Mouse (Mus musculus) lung, adult 2 months (tissue): ENCODE measurements around the gene Nt5c3b. TPM values are rescaled to one million over a fixed set of nuclear protein-coding genes. Genes with fewer than 3 reads are reported as not detected.

Experiments
- DNase-seq: peaks from one replicate; pipeline ENCODE4 v3.0.0; 2022
- H3K4me1 ChIP-seq: fragments of 200-500 bp; 2 replicates; pipeline ENCODE4 v1.6.1; 2011; ENCODE audit warnings: low read length; ENCODE audit not compliant: control insufficient read depth, insufficient read depth
- H3K4me3 ChIP-seq: fragments of 200-500 bp; replicated peaks from 2 replicates; pipeline ENCODE3; 2011; ENCODE audit warnings: low read depth, mild to moderate bottlenecking, control low read depth, low read length; ENCODE audit errors: extremely low read depth
- CTCF ChIP-seq: fragments of 200-500 bp; IDR thresholded peaks from 2 replicates; pipeline ENCODE4 v1.5.1; 2011; ENCODE audit warnings: mild to moderate bottlenecking, low read length, control low read depth; ENCODE audit not compliant: insufficient read depth
- POLR2A ChIP-seq: fragments of 200-500 bp; IDR thresholded peaks from 2 replicates; pipeline ENCODE4 v1.6.1; 2011; ENCODE audit warnings: low read depth, mild to moderate bottlenecking, control low read depth, low read length, borderline replicate concordance; ENCODE audit errors: extremely low read depth
- WGBS: fragments of 180-500 bp; shearing (Covaris S2); methylation state at CpG from one replicate; pipeline ENCODE4 v1.1.7; 2018; 5-methylcytosine and 5-hydroxymethylcytosine counted together
- polyA plus RNA-seq: library from polyadenylated mRNA; depleted of rRNA; stranded (reverse); fragments of >200 nt; gene quantifications from 2 replicates; pipeline ENCODE4 v1.2.3, GENCODE M21; 2012

The Nt5c3b gene
- polyA plus RNA-seq, 1 experiment, result 31.5 TPM

GRCm38 (mm10) chr11:100465833-100466232, 24.2 kb upstream of the Nt5c3b start:
- 60% methylated on average over 1 of the region's 1 CpGs for WGBS
- TF ChIP-seq CTCF (no peak), POLR2A (no peak)
- DNase-seq, result no peak
- no peak overlapping the region for H3K4me3 ChIP-seq
- peaks cover 3% of the 10 kb centered on the region; the same call in 1 of the 2 replicates for H3K4me1 ChIP-seq

- TF ChIP-seq POLR2A (no peak), CTCF (no peak)
- 90% methylated on average over 1 of the region's 1 CpGs for WGBS
- Histone ChIP-seq H3K4me3 (no peak overlapping the region), H3K4me1 (peaks cover 2% of the 10 kb centered on the region)
- no peak for DNase-seq
Observed at GRCm38 (mm10) chr11:100465229-100465792, 23.7 kb upstream of the Nt5c3b start.

DNA sequence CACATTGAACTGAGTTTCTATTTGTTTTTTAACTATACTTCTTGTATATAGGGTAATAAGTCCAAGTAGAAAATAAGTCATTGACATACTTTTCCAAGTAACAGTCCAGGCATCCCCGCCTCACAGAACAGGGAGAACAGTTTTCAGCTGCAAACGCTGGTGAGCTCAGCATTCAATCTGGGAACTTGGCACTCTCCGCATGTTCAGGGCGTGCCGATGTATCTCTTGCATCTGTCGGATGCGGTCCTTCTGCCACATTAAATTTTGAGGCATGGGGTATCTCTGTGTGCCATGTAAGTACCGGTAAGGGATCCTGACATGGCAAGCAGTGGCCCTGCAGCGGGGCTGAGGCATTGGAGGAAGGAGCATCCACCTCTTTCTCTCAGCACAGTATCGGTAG, 21.1 kb upstream of the Nt5c3b start:
- H3K4me1 ChIP-seq, result peaks cover 2% of the 10 kb centered on the region
- no peak for DNase-seq
- WGBS, result 84% methylated on average over 10 of the region's 10 CpGs
- H3K4me3 ChIP-seq, result no peak overlapping the region
- TF ChIP-seq POLR2A (no peak), CTCF (no peak)

GRCm38 (mm10) chr11:100457711-100458110, 16.1 kb upstream of the Nt5c3b start:
- H3K4me3 ChIP-seq, result no peak overlapping the region
- DNase-seq, result no peak
- 63% methylated on average over 5 of the region's 5 CpGs for WGBS
- TF ChIP-seq POLR2A (no peak), CTCF (no peak)
- no peaks in the 10 kb centered on the region; the same call in none of the 2 replicates for H3K4me1 ChIP-seq

DNA sequence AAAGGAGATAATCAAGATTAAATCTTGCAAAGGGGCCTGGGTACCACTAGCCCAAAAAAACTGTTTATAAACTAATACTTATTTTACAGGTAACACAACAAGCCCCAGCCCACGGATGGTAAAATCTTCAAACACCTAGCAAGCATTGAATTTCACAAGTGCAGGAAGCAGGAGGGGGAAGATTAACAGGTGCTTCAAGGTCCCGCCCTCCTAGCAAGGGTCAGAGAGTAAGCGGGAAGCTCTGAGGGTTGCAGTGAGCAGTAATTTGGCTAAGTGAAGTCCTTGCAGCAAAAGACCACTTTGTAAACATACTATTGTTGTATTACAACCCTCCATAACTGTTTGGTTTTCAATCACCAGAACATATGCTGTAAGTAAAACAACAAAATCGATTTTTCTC, 15.6 kb upstream of the Nt5c3b start:
- no peak overlapping the region for H3K4me3 ChIP-seq
- TF ChIP-seq POLR2A, result no peak
- no peak for TF ChIP-seq CTCF
- 59% methylated on average over 4 of the region's 4 CpGs for WGBS
- DNase-seq, result no peak
- H3K4me1 ChIP-seq, result no peaks in the 10 kb centered on the region; the same call in none of the 2 replicates

DNA sequence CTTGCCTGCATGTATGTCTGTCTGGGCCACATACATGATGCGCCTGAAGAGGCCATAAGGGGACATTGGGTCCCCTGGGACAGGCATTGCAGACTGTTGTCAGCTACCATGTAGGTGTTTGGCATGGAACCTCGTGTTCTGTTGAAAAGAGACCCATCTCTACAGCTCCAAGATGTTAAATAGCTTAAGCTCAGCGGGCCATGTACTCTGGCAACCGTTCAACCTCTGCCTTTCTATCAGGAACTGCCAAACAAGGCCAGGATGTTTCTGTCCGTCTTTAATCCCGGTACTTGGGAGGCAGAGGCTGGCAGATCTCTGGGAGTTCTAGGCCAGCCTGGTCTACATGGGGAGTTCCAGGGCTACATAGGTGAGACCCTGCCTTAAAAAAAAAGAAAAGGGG, 1.0 kb upstream of the Nt5c3b start:
- Histone ChIP-seq H3K4me3 (no peak overlapping the region), H3K4me1 (peaks cover 3% of the 10 kb centered on the region)
- DNase-seq, result no peak
- TF ChIP-seq CTCF (no peak), POLR2A (no peak)
- WGBS, result 74% methylated on average over 6 of the region's 6 CpGs

GRCm38 (mm10) chr11:100440691-100441522, 701 bp downstream of the Nt5c3b start:
- DNase-seq, result peak; percentile 85

GRCm38 (mm10) chr11:100437901-100438300, 3.7 kb downstream of the Nt5c3b start:
- TF ChIP-seq CTCF, result no peak
- Histone ChIP-seq H3K4me1 (peaks cover 3% of the 10 kb centered on the region), H3K4me3 (no peak overlapping the region)
- DNase-seq, result no peak
- WGBS, result 93% methylated on average over 1 of the region's 1 CpGs

More at GRCm38 (mm10) chr11:100440691-100441522, 701 bp downstream of the Nt5c3b start:
- H3K4me3 ChIP-seq, result peak overlapping the region; percentile 95
- under 1% methylated on average over 52 of the region's 52 CpGs for WGBS
- H3K4me1 ChIP-seq, result peaks cover 3% of the 10 kb centered on the region
- TF ChIP-seq POLR2A (peak; percentile 90), CTCF (no peak)

DNA sequence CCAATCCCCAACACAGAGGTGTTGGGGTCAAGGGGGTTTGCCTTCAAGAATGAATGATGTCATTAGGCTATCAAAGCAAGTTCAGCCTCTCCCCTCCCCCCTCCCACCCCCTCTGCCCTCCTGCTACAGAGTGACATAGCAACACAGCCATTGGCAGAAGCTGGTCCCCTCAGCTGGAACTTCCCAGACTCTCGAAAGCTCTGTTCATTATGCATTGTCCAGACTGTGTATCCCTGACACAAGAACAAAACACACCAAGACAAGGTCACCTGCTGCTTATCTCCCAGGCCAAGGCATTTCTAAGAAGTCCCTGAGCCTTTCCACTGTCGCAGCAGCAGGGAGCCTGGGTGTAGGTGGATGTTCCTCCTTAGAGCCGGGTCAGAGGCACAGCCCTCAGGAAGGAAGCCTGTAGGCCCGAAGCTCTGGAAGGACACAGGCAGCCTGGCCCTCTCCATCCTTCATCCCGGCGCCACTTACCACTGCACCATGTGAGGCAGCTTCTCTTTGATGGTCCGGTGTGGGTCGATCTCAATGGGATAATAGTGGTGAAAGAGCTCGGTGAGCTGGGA, 5.8 kb downstream of the Nt5c3b start:
- DNase-seq, result no peak
- no peak overlapping the region for H3K4me3 ChIP-seq
- peaks cover 3% of the 10 kb centered on the region for H3K4me1 ChIP-seq
- 87% methylated on average over 9 of the region's 9 CpGs for WGBS
- no peak for TF ChIP-seq POLR2A
- TF ChIP-seq CTCF, result no peak

GRCm38 (mm10) chr11:100432002-100432401, 9.6 kb downstream of the Nt5c3b start:
- no peak overlapping the region for H3K4me3 ChIP-seq
- WGBS, result 79% methylated on average over 5 of the region's 5 CpGs
- no peak for DNase-seq
- no peaks in the 10 kb centered on the region for H3K4me1 ChIP-seq
- TF ChIP-seq CTCF (no peak), POLR2A (no peak)
